Comparison of ENCODE assay signal across 8 mouse cellular contexts in the genomic region with DNA sequence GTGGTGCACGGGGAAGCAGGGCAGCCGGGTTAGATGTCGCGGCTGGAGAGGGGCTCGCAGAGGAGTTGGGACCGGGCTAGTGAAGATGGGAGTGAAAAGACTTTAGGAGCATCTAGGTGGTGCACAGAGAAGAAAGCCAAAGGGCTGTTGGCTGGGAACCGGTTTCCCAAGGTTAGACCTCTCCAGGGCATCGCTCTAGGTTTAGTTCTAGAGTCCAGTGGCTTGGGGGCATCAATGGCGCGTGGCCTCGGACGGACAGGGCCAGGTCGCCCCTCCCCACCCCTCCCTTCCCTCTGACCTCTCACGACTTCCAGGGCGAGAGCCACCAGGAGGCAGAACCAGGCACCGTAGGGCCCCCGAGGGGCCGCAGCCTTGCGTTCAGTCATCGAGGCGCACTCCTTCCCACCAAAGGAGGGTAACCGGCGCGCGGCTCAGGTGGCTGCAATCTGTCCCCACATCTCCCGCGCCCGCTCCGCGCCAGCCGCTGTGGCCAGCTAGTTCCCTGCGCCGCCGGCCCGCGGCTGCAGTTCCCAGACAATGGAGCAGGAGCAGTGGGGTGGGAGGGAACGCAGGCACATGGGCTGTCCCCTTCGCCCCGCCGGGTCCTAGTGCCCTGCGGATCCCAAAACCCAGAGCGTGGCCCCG. TPM values are rescaled to one million over a fixed set of nuclear protein-coding genes. Genes with fewer than 3 reads are reported as not detected.
DNase-seq lines count a peak whose midpoint lies in the region; ATAC-seq and TF ChIP-seq lines count a peak whose summit lies in the region.

No protein-coding gene starts in this region.

- peaks cover 82% of the 10 kb centered on the region for H3K27me3 ChIP-seq in megakaryocyte, embryonic 14.5 days (replicated peaks)
- H3K27me3 ChIP-seq in embryonic facial prominence, embryonic 15.5 days = no peaks in the 10 kb centered on the region
- H3K27me3 ChIP-seq in heart, embryonic 11.5 days (ENCODE audit: control insufficient read depth, insufficient read depth, low read length) = no peaks in the 10 kb centered on the region
- no peaks in the 10 kb centered on the region for H3K27me3 ChIP-seq in kidney, embryonic 14.5 days (ENCODE audit: control insufficient read depth, insufficient read depth, low read length)
- H3K27me3 ChIP-seq in limb, embryonic 13.5 days = no peaks in the 10 kb centered on the region
- H3K27me3 ChIP-seq in midbrain, embryonic 15.5 days (replicated peaks) = no peaks in the 10 kb centered on the region
- H3K27me3 ChIP-seq in stomach, postnatal 0 days (ENCODE audit: control insufficient read depth, insufficient read depth, low read length) = no peaks in the 10 kb centered on the region

- DNase-seq in stomach, postnatal 0 days (ENCODE audit: low spot score) = peak; percentile 84

- peak overlapping the region; percentile 91 for H3K27ac ChIP-seq in embryonic facial prominence, embryonic 15.5 days (replicated peaks)
- H3K27ac ChIP-seq in heart, embryonic 11.5 days (ENCODE audit: low read depth, low read length) = peak overlapping the region; percentile 52; the same call in 1 of the 2 replicates
- H3K27ac ChIP-seq in kidney, embryonic 14.5 days (ENCODE audit: low read depth, low read length) = peak overlapping the region; percentile 88
- peak overlapping the region; percentile 90 for H3K27ac ChIP-seq in limb, embryonic 13.5 days
- H3K27ac ChIP-seq in midbrain, embryonic 15.5 days = peak overlapping the region; percentile 91
- H3K27ac ChIP-seq in stomach, postnatal 0 days (replicated peaks) = peak overlapping the region; percentile 79

- peak overlapping the region; percentile 74 for H3K9ac ChIP-seq in embryonic facial prominence, embryonic 15.5 days
- H3K9ac ChIP-seq in heart, embryonic 11.5 days (ENCODE audit: low read depth, low read length) = peak overlapping the region; percentile 87
- H3K9ac ChIP-seq in kidney, embryonic 14.5 days (ENCODE audit: low read depth, low read length) = peak overlapping the region; percentile 92
- H3K9ac ChIP-seq in limb, embryonic 13.5 days = peak overlapping the region; percentile 92
- peak overlapping the region; percentile 93 for H3K9ac ChIP-seq in midbrain, embryonic 15.5 days
- peak overlapping the region; percentile 76 for H3K9ac ChIP-seq in stomach, postnatal 0 days (ENCODE audit: low read length)

- TF ChIP-seq EP300 in stomach, postnatal 0 days (optimal IDR thresholded peaks at IDR 0.05) = no peak

- H3K36me3 ChIP-seq in megakaryocyte, embryonic 14.5 days (replicated peaks; ENCODE audit: low read length) = peaks cover 31% of the 10 kb centered on the region
- H3K36me3 ChIP-seq in embryonic facial prominence, embryonic 15.5 days = peaks cover 61% of the 10 kb centered on the region
- H3K36me3 ChIP-seq in heart, embryonic 11.5 days (ENCODE audit: control insufficient read depth, insufficient read depth, low read length) = peaks cover 46% of the 10 kb centered on the region
- H3K36me3 ChIP-seq in kidney, embryonic 14.5 days (ENCODE audit: control insufficient read depth, insufficient read depth, low read length) = peaks cover 56% of the 10 kb centered on the region
- H3K36me3 ChIP-seq in limb, embryonic 13.5 days = peaks cover 67% of the 10 kb centered on the region
- peaks cover 51% of the 10 kb centered on the region for H3K36me3 ChIP-seq in midbrain, embryonic 15.5 days (replicated peaks)
- H3K36me3 ChIP-seq in stomach, postnatal 0 days (ENCODE audit: control insufficient read depth, insufficient read depth, low read length) = peaks cover 22% of the 10 kb centered on the region

- H3K4me3 ChIP-seq in megakaryocyte, embryonic 14.5 days (replicated peaks) = peak overlapping the region; percentile 84
- H3K4me3 ChIP-seq in embryonic facial prominence, embryonic 15.5 days (replicated peaks) = peak overlapping the region; percentile 75
- peak overlapping the region; percentile 70 for H3K4me3 ChIP-seq in heart, embryonic 11.5 days (ENCODE audit: low read depth, low read length)
- peak overlapping the region; percentile 82 for H3K4me3 ChIP-seq in kidney, embryonic 14.5 days (ENCODE audit: low read length)
- peak overlapping the region; percentile 84 for H3K4me3 ChIP-seq in limb, embryonic 13.5 days
- peak overlapping the region; percentile 76 for H3K4me3 ChIP-seq in midbrain, embryonic 15.5 days
- H3K4me3 ChIP-seq in stomach, postnatal 0 days (ENCODE audit: low read depth, low read length) = peak overlapping the region; percentile 66

- H3K9me3 ChIP-seq in megakaryocyte, embryonic 14.5 days = peaks cover 5% of the 10 kb centered on the region; the same call in 1 of the 2 replicates
- H3K9me3 ChIP-seq in embryonic facial prominence, embryonic 15.5 days (replicated peaks) = no peaks in the 10 kb centered on the region
- H3K9me3 ChIP-seq in heart, embryonic 11.5 days (replicated peaks; ENCODE audit: control insufficient read depth, low read length) = peaks cover 2% of the 10 kb centered on the region; the same call in 1 of the 2 replicates
- H3K9me3 ChIP-seq in kidney, embryonic 14.5 days (ENCODE audit: control insufficient read depth, low read length) = no peaks in the 10 kb centered on the region
- H3K9me3 ChIP-seq in limb, embryonic 13.5 days = no peaks in the 10 kb centered on the region
- H3K9me3 ChIP-seq in midbrain, embryonic 15.5 days = no peaks in the 10 kb centered on the region
- H3K9me3 ChIP-seq in stomach, postnatal 0 days (ENCODE audit: control insufficient read depth, low read length) = no peaks in the 10 kb centered on the region

- no peak; the same call in 1 of the 2 replicates for ATAC-seq in megakaryocyte, adult 5-6 weeks (ENCODE audit: poor library complexity, severe bottlenecking)
- ATAC-seq in embryonic facial prominence, embryonic 15.5 days (ENCODE audit: insufficient number of reproducible peaks, low FRiP score, low TSS enrichment, low read depth) = peak; percentile 92
- peak; percentile 81 for ATAC-seq in heart, embryonic 11.5 days (replicated peaks; ENCODE audit: insufficient number of reproducible peaks, low FRiP score, low TSS enrichment)
- ATAC-seq in kidney, embryonic 14.5 days (ENCODE audit: low FRiP score, low TSS enrichment) = peak; percentile 92
- ATAC-seq in limb, embryonic 13.5 days (ENCODE audit: low FRiP score, low read depth) = peak; percentile 93
- ATAC-seq in midbrain, embryonic 15.5 days (replicated peaks) = peak; percentile 96
- peak; percentile 88 for ATAC-seq in stomach, postnatal 0 days (ENCODE audit: low FRiP score, low TSS enrichment)

- under 1% methylated on average over 42 of the region's 43 CpGs for WGBS in embryonic facial prominence, embryonic 15.5 days
- 0% methylated on average over 43 of the region's 43 CpGs for WGBS in heart, embryonic 11.5 days (ENCODE audit: insufficient replicate concordance)
- under 1% methylated on average over 39 of the region's 43 CpGs for WGBS in kidney, embryonic 14.5 days
- under 1% methylated on average over 43 of the region's 43 CpGs for WGBS in limb, embryonic 13.5 days
- WGBS in midbrain, embryonic 15.5 days = under 1% methylated on average over 41 of the region's 43 CpGs
- under 1% methylated on average over 28 of the region's 43 CpGs for WGBS in stomach, postnatal 0 days

- peaks cover 16% of the 10 kb centered on the region for H3K4me1 ChIP-seq in megakaryocyte, embryonic 14.5 days
- peaks cover 34% of the 10 kb centered on the region for H3K4me1 ChIP-seq in embryonic facial prominence, embryonic 15.5 days
- H3K4me1 ChIP-seq in heart, embryonic 11.5 days (ENCODE audit: control insufficient read depth, insufficient read depth, low read length) = peaks cover 15% of the 10 kb centered on the region
- H3K4me1 ChIP-seq in kidney, embryonic 14.5 days (ENCODE audit: control insufficient read depth, insufficient read depth, low read length) = peaks cover 20% of the 10 kb centered on the region
- H3K4me1 ChIP-seq in limb, embryonic 13.5 days = peaks cover 34% of the 10 kb centered on the region
- H3K4me1 ChIP-seq in midbrain, embryonic 15.5 days = peaks cover 32% of the 10 kb centered on the region
- peaks cover 8% of the 10 kb centered on the region; the same call in 1 of the 2 replicates for H3K4me1 ChIP-seq in stomach, postnatal 0 days (replicated peaks; ENCODE audit: control insufficient read depth, insufficient read depth)

- peak; percentile 31; the same call in 1 of the 2 replicates for TF ChIP-seq CTCF in stomach, postnatal 0 days (IDR thresholded peaks at IDR 0.05; ENCODE audit: low read depth)

- H3K4me2 ChIP-seq in embryonic facial prominence, embryonic 15.5 days (replicated peaks) = peak overlapping the region; percentile 79
- peak overlapping the region; percentile 80 for H3K4me2 ChIP-seq in heart, embryonic 11.5 days
- H3K4me2 ChIP-seq in kidney, embryonic 14.5 days (replicated peaks; ENCODE audit: low read depth, low read length) = peak overlapping the region; percentile 77
- H3K4me2 ChIP-seq in limb, embryonic 13.5 days (replicated peaks) = peak overlapping the region; percentile 91
- H3K4me2 ChIP-seq in midbrain, embryonic 15.5 days = peak overlapping the region; percentile 71
- H3K4me2 ChIP-seq in stomach, postnatal 0 days (replicated peaks; ENCODE audit: low read depth) = peak overlapping the region; percentile 82

RNA-seq across cellular contexts. Expression of a gene that starts 0.4 kb away (rescaled TPM):
- 1.0 and 2.9 TPM in 2 replicates for polyA plus RNA-seq in megakaryocyte, embryonic 14.5 days (2012; ENCODE audit: insufficient read depth, low replicate concordance)
- 0.11 and 0.21 TPM in 2 replicates for total RNA-seq in megakaryocyte, adult 5-6 weeks (2015)
- 0.33 and 0.70 TPM in 2 replicates for total RNA-seq in megakaryocyte, adult 5-6 weeks (2017)
- polyA plus RNA-seq in embryonic facial prominence, embryonic 15.5 days (2015; fragmentation: Nextera tagmentation; extraction: Ambion mirVana) = 82.1 and 82.5 TPM in 2 replicates
- polyA plus RNA-seq in heart, embryonic 11.5 days (2014; fragmentation: Nextera tagmentation; extraction: Ambion mirVana) = 35.5 and 37.2 TPM in 2 replicates
- polyA plus RNA-seq in kidney, embryonic 14.5 days (2014; fragmentation: Nextera tagmentation; extraction: Ambion mirVana) = 65.2 and 71.5 TPM in 2 replicates
- polyA plus RNA-seq in limb, embryonic 13.5 days (2015; fragmentation: Nextera tagmentation; extraction: Ambion mirVana) = 106 and 111 TPM in 2 replicates
- polyA plus RNA-seq in midbrain, embryonic 15.5 days (2015; fragmentation: Nextera tagmentation; extraction: Ambion mirVana) = 224 and 236 TPM in 2 replicates
- 19.1 and 20.8 TPM in 2 replicates for polyA plus RNA-seq in stomach, postnatal 0 days (2015; fragmentation: Nextera tagmentation; extraction: Ambion mirVana)

RNA-seq across cellular contexts. Expression of a gene that starts 12.4 kb away (rescaled TPM):
- polyA plus RNA-seq in megakaryocyte, embryonic 14.5 days (2012; ENCODE audit: insufficient read depth, low replicate concordance) = 6.7 and 17.2 TPM in 2 replicates
- 76.9 and 81.2 TPM in 2 replicates for total RNA-seq in megakaryocyte, adult 5-6 weeks (2015)
- 74.7 and 80.9 TPM in 2 replicates for total RNA-seq in megakaryocyte, adult 5-6 weeks (2017)
- polyA plus RNA-seq in embryonic facial prominence, embryonic 15.5 days (2015; fragmentation: Nextera tagmentation; extraction: Ambion mirVana) = 133 and 139 TPM in 2 replicates
- 66.7 and 71.0 TPM in 2 replicates for polyA plus RNA-seq in heart, embryonic 11.5 days (2014; fragmentation: Nextera tagmentation; extraction: Ambion mirVana)
- 87.6 and 90.9 TPM in 2 replicates for polyA plus RNA-seq in kidney, embryonic 14.5 days (2014; fragmentation: Nextera tagmentation; extraction: Ambion mirVana)
- 92.0 and 100 TPM in 2 replicates for polyA plus RNA-seq in limb, embryonic 13.5 days (2015; fragmentation: Nextera tagmentation; extraction: Ambion mirVana)
- polyA plus RNA-seq in midbrain, embryonic 15.5 days (2015; fragmentation: Nextera tagmentation; extraction: Ambion mirVana) = 46.2 and 48.4 TPM in 2 replicates
- 176 and 186 TPM in 2 replicates for polyA plus RNA-seq in stomach, postnatal 0 days (2015; fragmentation: Nextera tagmentation; extraction: Ambion mirVana)

RNA-seq across cellular contexts. Expression of a gene that starts 25.7 kb away (rescaled TPM):
- 16.9 and 54.8 TPM in 2 replicates for polyA plus RNA-seq in megakaryocyte, embryonic 14.5 days (2012; ENCODE audit: insufficient read depth, low replicate concordance)
- 34.1 and 36.1 TPM in 2 replicates for total RNA-seq in megakaryocyte, adult 5-6 weeks (2015)
- total RNA-seq in megakaryocyte, adult 5-6 weeks (2017) = 69.0 and 76.2 TPM in 2 replicates
- 45.2 and 49.4 TPM in 2 replicates for polyA plus RNA-seq in embryonic facial prominence, embryonic 15.5 days (2015; fragmentation: Nextera tagmentation; extraction: Ambion mirVana)
- polyA plus RNA-seq in heart, embryonic 11.5 days (2014; fragmentation: Nextera tagmentation; extraction: Ambion mirVana) = 33.0 and 39.4 TPM in 2 replicates
- polyA plus RNA-seq in kidney, embryonic 14.5 days (2014; fragmentation: Nextera tagmentation; extraction: Ambion mirVana) = 61.0 and 75.7 TPM in 2 replicates
- 49.9 and 50.9 TPM in 2 replicates for polyA plus RNA-seq in limb, embryonic 13.5 days (2015; fragmentation: Nextera tagmentation; extraction: Ambion mirVana)
- 44.5 and 47.5 TPM in 2 replicates for polyA plus RNA-seq in midbrain, embryonic 15.5 days (2015; fragmentation: Nextera tagmentation; extraction: Ambion mirVana)
- 17.6 and 19.5 TPM in 2 replicates for polyA plus RNA-seq in stomach, postnatal 0 days (2015; fragmentation: Nextera tagmentation; extraction: Ambion mirVana)

RNA-seq across cellular contexts. Expression of a gene that starts 29.8 kb away (rescaled TPM):
- polyA plus RNA-seq in megakaryocyte, embryonic 14.5 days (2012; ENCODE audit: insufficient read depth, low replicate concordance) = 13.1 and 29.4 TPM in 2 replicates
- total RNA-seq in megakaryocyte, adult 5-6 weeks (2015) = 31.4 and 31.6 TPM in 2 replicates
- 18.0 and 20.2 TPM in 2 replicates for total RNA-seq in megakaryocyte, adult 5-6 weeks (2017)
- 2.0 and 2.3 TPM in 2 replicates for polyA plus RNA-seq in embryonic facial prominence, embryonic 15.5 days (2015; fragmentation: Nextera tagmentation; extraction: Ambion mirVana)
- 0.19 and 0.31 TPM in 2 replicates for polyA plus RNA-seq in heart, embryonic 11.5 days (2014; fragmentation: Nextera tagmentation; extraction: Ambion mirVana)
- 0.44 and 0.69 TPM in 2 replicates for polyA plus RNA-seq in kidney, embryonic 14.5 days (2014; fragmentation: Nextera tagmentation; extraction: Ambion mirVana)
- polyA plus RNA-seq in limb, embryonic 13.5 days (2015; fragmentation: Nextera tagmentation; extraction: Ambion mirVana) = 0.47 and 0.88 TPM in 2 replicates
- polyA plus RNA-seq in midbrain, embryonic 15.5 days (2015; fragmentation: Nextera tagmentation; extraction: Ambion mirVana) = 0.13 and 0.31 TPM in 2 replicates
- polyA plus RNA-seq in stomach, postnatal 0 days (2015; fragmentation: Nextera tagmentation; extraction: Ambion mirVana) = 4.0 and 5.2 TPM in 2 replicates

RNA-seq across cellular contexts. Expression of a gene that starts 39.5 kb away (rescaled TPM):
- polyA plus RNA-seq in megakaryocyte, embryonic 14.5 days (2012; ENCODE audit: insufficient read depth, low replicate concordance) = not detected in 2 replicates
- 1.0 TPM in 1 of 2 replicates, not detected in the other for total RNA-seq in megakaryocyte, adult 5-6 weeks (2015)
- total RNA-seq in megakaryocyte, adult 5-6 weeks (2017) = 0.26 and 0.37 TPM in 2 replicates
- 0.05 TPM in 1 of 2 replicates, not detected in the other for polyA plus RNA-seq in embryonic facial prominence, embryonic 15.5 days (2015; fragmentation: Nextera tagmentation; extraction: Ambion mirVana)
- not detected in 2 replicates for polyA plus RNA-seq in heart, embryonic 11.5 days (2014; fragmentation: Nextera tagmentation; extraction: Ambion mirVana)
- polyA plus RNA-seq in kidney, embryonic 14.5 days (2014; fragmentation: Nextera tagmentation; extraction: Ambion mirVana) = 0.09 TPM in 1 of 2 replicates, not detected in the other
- not detected in 2 replicates for polyA plus RNA-seq in limb, embryonic 13.5 days (2015; fragmentation: Nextera tagmentation; extraction: Ambion mirVana)
- polyA plus RNA-seq in midbrain, embryonic 15.5 days (2015; fragmentation: Nextera tagmentation; extraction: Ambion mirVana) = 0.19 TPM in 1 of 2 replicates, not detected in the other
- 0.06 and 0.07 TPM in 2 replicates for polyA plus RNA-seq in stomach, postnatal 0 days (2015; fragmentation: Nextera tagmentation; extraction: Ambion mirVana)
